Mouse (Mus musculus) C2C12 (cell line): ENCODE data around the gene Gprc5b.

Experiments used
- CTCF ChIP-seq: IDR thresholded peaks from one replicate; pipeline ENCODE4 v1.5.1; 2011; ENCODE audit not compliant: control insufficient read depth, insufficient read depth, insufficient read length
- MAX ChIP-seq: IDR thresholded peaks from one replicate; pipeline ENCODE4 v1.6.1; 2011; ENCODE audit warnings: mild to moderate bottlenecking, control low read depth
- MYOD1 ChIP-seq: IDR thresholded peaks from one replicate; pipeline ENCODE4 v1.6.1; 2011; ENCODE audit warnings: low read depth; ENCODE audit not compliant: control insufficient read depth, insufficient read length

- TF ChIP-seq CTCF (no peak), MYOD1 (no peak), MAX (no peak)
Observed at GRCm38 (mm10) chr7:118943170-118943569, 51.8 kb downstream of the Gprc5b start.
